Mouse (Mus musculus) neural tube, embryonic 10.5 days (tissue): ENCODE results near the gene Nup210l.

Source experiments
- DNase-seq: peaks from one replicate; pipeline ENCODE4 v3.0.0-alpha.2; 2017; ENCODE audit warnings: low spot score; ENCODE audit errors: extremely low spot score

The Nup210l gene

DNA sequence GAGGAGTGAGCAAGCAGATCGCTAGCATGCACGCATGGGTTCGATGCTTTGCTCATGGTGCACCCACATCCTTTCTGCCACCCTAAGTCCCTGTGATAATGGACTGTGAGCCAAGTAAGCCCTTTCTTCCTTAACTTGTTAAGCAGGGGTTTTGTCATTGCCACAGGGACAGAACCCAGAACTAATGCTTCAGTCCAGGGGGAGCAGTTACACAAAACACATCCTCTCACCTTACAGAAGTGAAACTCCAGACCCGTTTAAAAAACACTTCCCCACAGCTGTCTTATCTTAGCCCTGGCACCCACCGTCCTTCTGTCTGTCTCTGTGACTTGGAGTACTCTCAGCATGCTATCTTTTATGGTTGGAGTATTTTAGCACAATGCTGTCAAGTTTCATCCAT is 52.1 kb downstream of the Nup210l start:
- DNase-seq = no peak

DNA sequence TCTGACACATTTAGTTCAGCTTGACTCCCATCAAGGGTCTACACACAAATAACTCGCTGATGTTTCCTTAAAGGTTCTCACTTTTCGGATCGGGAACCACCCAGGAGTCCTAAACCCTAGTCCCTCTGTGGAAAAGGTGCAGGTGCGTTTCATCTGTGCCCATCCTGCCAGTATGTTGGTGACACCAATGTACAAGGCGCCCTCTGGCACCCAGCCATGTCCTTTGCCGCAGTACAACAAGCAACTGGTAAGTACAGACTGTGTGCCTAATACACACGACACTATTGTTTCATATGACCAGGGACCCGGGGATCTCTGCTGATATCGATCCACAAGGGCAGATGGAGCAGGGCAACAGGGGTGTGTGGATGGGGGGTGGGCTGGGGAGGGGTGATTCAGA is 55.8 kb downstream of the Nup210l start:
- no peak for DNase-seq

DNA sequence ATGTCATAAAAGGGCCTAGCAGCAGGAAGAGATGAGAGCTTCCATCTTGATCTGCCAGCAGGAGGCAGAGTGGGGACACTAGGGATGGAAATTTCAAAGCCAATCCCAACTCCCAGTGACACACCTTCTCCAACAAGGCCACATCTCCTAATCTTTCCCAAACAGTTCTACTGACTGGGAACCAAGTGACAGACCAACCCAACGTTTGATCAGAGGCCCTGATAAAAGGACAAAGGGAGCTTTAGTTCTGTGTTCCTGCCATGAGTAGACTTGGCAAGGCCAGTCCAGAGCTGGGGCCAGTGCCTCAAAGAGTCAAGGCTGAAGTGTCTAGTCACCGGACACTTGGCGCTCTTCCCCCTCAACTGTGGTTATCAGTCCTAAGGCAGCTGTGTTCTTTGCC is 57.6 kb downstream of the Nup210l start:
- DNase-seq = no peak

DNA sequence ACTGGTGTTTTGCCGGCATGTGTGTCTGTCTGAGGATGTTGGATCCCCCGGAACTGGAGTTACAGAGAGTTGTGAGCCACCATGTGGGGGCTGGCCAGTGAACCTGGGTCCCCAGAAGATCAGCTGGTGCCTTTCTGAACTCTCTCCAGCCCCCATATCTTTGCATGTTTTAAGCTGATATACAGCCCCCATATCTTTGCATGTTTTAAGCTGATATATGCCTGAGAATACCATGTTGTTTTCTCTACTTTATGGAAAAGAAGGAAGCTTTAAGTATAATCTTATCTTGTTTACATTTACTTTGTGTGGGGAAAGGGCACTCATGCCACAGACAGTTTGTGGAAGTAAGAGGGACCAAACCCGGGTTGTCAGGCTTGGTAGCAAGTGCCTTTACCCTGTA is 75.6 kb downstream of the Nup210l start:
- no peak for DNase-seq

DNA sequence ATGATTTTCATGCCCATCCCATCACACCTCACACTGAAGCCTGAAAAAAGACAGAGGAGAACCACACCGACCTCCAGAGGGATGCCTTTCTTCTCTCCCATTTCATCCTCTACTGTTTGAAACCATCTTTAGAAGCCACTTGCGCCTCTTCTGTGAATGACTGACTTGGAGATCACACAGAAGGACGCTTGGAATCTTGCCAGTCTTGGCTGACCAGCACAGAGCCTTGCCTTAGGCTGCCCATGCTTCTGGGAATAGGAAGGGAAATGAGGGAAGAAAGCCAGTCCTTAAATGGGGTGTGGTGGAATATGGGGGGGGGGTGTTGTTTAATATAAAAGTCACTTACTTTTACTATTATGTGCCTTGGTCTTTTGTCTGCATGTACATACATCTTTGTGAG is 79.6 kb downstream of the Nup210l start:
- DNase-seq = no peak

DNA sequence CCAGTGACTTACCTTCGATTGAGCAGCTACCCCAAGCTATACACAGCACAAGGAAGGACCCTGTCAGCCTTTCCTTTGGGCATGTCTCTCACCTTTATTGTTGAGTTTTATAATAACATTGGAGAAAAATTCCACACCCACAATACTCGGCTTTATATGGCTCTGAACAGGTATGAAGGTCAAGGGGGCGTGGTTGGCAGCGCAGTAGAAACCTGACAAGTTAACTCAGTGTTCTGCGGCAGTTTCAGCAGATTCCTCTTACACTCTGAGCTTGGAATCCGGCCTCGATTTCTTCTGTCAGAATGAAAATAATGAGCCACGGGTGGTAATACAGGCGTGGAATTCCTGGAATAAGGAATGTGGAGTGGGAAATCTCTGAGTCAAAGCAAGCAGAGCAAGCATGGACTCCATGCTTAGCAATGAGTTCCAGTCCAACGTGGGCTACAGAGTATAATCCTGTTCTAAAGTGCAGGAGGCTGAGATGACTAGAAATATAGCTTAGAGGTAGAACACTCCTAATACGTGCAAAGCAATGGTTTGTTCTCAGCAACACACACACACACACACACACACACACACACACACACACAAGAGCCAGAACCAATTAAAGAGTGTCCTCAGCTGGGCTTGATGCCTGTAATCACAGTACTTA is 87.1 kb downstream of the Nup210l start:
- no peak for DNase-seq

DNA sequence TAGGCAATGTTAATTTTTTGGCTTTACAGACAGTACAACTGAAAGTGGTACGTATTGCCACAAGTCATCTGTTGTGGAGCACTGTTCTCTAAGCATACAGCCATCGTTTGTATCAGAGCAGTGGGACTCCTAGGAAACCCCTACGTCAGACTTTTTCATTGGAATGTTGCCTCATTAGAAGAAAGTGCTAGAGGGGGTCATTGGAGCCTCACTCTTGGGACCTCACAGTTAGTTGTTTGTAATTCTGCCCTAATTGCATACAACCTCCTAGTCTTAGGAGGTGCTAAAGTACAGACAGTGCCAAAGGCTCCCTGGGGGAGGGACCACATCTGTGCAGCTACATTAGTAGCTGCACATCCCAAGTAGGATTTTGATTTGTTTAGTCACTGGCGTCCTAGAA is 90.8 kb downstream of the Nup210l start:
- no peak for DNase-seq

DNA sequence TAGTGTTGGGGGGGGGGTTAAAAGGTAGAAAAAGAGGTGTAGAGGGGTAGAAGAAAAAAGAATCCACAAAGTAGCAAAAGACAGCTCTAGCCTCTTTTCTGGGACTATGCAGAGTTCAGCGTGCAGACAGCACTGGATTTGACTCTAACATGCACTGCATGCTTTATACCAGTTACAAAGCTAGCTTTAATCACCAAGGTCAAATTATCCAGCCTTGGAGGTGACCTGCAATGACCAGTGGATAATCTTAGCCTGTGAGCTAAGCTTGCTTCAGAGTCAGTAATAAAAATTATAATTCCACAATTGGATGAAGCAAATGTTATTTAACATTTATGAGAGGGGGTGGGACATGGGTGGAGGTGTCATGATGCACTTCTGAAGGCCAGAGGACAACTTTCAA is 91.7 kb downstream of the Nup210l start:
- DNase-seq = no peak

DNA sequence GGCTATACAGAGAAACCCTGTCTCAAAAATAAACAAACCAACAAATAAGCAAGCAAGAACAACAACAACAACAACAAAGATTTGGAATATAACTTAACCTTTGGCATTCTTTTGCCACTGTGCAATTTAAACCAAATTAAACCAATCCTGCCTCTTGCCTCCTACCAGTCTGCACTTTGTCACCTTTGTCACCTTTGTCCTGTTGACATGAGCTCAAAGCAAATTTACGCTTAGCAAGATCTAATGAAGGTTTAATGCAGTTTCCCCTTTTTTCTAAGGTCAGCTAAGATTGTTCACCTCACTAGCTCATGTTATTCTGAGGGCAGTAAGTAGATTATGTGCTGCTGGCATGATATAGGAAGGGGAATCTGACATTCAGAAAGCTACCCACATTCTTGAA is 93.6 kb downstream of the Nup210l start:
- no peak for DNase-seq

DNA sequence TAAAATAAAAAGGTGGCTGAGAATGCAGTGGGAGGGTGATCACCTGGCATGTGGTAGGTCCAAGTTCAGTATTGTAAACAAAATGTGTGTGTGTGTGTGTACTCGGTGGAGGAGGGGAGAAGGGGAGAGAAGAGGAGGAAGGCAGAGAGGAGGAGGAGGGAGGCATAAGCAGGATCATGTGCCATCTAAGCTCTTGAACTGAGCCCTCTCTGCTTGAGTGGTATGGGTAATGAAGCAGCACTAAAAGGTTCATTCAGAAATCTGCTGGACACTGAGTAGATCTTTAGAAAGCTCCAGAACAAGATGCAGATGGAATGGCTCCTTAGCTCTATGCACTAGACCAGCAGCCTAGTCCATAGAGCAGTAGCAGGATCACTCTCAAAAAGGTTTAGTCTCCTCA is 99.0 kb downstream of the Nup210l start:
- no peak for DNase-seq

DNA sequence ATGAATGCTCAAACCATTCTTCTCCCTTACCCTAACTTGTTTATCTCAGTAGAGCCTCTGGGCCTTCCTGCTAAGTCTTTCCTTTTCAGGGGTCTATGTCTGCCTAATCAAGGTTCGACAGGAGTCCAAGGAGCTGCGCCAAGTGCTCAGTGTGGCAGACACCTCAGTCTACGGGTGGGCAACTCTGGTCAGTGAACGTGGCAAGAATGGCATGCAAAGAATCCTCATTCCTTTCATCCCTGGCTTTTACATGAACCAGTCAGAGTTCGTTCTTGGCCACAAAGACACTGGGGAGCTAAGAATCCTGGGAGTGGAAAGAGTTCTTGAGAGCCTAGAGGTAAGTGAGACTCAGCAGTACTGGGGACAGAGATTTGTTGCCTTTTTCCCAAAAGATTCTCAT is 99.7 kb downstream of the Nup210l start:
- no peak for DNase-seq

DNA sequence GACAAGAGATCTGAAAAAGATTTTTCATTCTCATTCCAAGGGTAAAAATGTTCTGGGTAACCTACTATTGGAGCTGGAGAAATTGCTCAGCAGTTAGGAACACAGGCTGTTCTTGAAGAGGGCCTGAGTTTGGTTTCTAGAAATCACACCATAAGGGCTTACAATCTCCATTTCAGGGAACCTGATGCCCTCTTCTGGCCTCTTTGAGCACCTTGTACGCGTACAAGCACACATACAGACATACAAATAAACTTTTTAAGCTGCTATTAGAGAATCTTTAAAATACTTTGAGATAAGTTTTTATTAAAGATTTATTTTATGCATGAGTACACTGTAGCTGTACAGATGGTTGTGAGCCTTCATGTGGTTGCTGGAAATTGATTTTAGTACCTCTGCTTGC is 100.7 kb downstream of the Nup210l start:
- DNase-seq = no peak

DNA sequence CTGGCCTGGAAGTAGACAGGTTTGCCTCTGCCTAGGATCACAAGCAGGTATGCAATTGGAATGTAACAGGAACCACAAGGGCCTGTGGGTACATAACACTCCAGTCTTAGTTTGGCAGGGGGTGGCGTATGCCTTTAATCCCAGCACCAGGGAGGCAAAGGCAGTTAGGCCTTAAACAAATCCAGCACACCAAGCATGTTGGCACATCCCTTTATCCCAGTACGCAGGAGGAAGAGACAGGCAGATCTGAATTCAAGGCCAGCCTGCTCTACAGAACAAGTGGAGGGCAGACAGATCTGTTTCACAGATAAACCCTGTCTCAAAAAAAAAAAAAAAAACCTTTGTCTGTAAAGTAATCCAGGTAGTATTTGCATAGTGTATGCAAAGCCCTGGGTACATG is 104.7 kb downstream of the Nup210l start:
- no peak for DNase-seq

DNA sequence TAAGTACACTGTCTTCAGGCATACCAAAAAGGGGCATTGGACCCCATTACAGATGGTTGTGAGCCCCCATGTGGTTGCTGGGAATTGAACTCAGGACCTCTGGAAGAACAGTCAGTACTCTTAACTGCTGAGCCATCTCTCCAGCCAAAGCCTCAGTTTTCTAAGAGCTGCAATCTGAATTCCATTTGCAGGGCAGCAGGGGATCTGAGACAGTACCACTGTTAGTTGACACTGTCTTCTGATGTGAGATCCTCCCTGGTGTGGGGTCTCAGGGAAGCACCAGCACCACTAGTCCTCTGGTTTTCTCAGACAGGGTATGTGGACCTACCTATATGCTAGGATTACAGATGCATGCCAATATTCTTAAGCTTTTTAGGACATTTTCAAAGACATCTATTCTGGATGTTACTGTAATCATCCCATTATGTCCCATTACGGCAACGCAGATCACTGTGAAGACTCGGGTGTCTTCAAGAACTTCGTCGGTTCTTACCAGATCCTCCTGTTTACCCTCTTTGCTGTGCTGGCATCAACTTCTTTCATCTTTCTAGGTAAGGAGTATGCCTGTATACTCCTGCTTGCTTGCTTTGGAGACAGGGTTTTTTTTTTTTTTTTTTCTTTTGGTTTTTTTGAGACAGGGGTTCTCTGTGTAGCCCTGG is 106.1 kb downstream of the Nup210l start:
- no peak for DNase-seq

DNA sequence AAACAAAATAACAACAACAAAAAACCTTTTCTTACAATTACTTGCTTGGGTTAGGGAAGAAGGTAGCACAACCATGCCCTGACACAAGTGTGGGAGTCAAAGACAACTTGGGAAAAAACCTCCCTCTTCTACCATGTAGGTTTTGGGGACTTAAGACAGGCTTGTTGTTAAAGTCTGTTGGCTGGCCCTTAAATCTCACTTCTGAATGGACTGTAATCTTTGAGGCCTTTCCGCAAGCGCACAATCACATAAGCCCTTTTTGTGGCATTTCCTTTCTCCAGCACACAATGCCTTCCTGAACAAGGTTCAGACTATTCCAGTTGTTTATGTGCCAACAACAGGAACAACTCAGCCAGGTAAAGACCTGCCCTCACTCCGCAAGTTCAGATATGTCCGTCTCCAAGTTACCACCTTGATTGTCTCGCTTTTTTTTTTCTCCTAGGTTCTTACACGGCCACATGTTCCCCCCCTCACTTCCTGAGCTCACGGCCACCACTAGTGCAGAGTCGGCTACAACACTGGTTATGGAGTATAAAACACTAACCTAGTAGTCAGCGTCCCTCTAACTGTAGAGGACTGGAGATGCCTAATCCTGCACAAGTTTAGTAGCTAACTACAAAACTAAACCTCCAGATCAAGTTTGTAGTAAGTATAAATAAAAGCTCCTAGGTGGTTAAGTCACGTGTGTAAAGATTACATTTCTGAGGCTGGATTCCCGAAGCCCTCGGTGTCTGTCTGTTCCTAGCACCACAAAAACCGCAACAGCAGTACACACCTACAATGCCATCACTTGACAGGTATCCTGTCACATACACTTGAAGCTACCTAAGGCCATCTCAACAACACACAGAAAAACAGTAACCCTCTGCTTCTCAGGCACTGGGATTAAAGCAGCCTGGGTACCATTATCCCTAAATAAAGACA is 107.8 kb downstream of the Nup210l start:
- DNase-seq = no peak

DNA sequence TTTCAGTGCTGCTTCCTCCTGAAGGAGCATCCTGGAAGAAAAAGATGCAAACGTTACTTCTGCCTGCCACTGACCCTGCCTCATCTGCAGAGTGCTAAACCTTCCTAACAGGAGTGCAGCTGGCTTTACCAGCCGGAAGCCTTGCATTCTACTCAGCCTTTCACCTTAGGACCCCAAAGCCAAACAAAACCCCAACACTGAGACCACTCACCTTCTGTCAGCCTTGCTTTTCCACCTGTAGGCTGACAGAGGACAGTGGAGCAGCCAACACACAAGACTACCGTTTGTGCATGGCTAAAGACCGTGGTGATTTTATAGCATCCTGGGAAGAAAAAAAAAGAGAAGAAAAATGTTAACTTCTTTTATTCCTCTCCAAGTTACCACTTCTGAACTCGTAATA is 108.8 kb downstream of the Nup210l start:
- DNase-seq = no peak

DNA sequence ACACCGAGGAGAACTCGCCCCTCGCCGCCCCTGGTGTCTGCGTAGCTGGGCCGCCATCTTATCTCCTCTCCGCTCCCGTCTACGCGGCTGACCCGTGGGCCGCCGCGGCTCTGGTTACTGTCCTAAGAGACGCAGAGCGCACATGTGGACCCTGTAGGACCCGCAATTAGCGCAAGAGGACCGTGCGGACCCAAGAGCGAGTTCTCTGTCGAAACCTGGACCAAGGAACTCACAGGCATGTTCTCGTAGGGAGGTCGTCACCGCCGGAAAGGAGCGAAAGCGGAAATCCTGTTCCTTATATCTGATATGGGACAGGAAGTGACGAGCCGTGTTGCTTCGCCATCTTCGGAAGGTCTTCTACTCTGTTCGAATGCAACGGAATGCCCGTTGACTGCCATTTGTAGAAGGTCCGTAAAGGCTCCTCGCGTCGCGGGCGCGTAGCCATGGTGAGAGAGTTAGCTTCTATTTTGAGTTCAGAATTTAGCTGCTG is 109.5 kb downstream of the Nup210l start, which contains the start of the genes Rps27 and Rab13:
Gene Rps27, minus strand, starts transcription at position 275 of the 490 bp plus-strand sequence.
Gene Rab13, plus strand, starts transcription at position 319 of the 490 bp plus-strand sequence.
- peak; percentile 94 for DNase-seq

DNA sequence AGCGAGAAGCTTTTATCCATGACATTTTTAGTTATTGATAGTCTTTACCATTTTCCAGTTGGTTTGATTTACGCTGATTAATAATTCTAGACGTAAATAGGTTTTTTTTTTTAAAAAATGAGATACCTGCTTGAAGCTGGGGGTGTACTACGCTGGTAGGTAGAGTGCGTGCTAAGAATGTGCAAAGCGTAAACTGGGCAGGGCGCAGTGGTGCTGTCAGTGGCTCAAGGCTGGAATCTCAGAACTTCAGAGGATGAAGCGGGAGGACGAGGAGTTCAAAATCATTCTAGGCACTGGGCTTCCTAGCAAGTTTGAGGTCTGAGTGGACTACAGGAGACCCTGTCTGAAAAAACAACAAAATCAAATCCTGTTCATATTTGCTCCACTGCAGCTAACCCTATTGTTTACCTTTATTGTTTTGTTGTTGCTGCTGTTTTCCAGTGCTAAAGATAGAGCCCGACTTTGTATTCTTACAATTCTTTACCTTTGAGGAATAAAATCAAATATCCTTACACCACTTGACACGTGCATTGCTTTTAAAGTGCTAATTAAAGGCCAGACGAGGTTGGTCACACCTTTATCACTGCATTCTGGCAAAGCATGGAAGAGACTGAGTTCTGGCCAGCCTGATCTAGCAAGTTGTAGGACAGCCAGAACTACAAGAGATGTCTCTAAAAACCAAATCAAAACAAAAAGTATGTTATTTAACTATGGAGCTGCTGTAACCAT is 110.2 kb downstream of the Nup210l start:
- no peak for DNase-seq

DNA sequence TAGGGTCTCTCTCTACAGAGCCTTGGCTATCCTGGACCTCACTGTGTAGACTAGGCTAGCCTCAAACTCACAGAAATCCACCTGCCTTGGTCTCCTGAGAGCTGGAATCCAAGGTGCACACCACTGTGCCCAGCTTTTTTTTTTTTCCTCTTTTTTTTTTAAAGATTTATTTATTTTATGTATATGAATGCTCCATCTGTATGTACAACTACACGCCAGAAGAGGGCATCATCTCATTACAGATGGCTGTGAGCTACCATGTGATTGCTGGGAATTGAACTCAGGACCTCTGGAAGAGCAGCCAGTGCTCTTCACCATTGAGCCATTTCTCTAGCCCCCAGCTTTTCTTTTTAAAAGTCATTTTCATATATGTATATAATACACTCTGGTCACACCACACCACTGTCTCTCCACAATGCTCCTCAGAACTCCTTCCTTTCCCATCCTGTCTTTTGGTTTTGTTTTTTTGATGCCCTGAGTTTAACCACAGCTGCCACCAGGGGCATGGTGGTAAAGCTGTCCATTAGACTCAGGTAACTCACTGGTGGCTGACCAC is 112.0 kb downstream of the Nup210l start:
- DNase-seq = no peak

DNA sequence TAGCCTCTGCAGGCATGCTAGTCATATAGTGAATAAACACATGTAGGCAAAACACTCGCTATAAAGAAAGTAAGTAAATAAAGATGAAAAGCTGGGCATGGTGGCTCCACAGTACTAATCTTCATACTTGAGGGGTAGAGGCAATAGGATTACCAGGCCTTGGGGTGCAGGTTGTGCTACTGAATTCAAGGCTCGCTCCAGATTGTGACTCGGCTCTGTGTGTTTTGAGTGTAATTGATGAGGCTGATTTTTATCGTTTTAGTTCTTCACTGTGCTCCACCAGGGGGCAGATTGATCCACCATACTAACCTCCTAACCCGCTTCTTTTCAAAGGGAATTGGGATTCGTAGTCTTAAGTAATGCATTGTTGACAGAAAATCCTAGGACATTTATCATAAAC is 116.2 kb downstream of the Nup210l start:
- DNase-seq = peak; percentile 51

DNA sequence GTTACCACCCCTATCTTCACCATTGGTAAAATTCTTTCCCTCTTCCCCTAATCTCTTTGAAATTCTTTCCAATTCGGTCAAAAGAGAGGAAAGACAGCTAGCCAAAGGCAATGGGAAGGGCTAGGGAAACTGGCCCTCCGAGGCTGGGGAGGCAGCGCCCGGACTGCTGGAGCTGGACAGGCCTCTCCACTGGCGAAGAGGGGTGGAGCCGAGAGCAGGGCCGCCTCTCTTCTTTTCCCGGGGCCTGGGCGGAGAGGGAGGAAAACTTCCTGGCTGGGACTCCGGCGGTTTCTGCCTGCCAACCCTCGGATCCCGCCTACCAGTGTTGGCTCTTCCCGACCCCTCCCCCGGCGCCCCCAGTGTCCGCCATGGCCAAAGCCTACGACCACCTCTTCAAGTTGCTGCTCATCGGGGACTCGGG is 116.6 kb downstream of the Nup210l start:
- peak; percentile 75 for DNase-seq
